Mouse (Mus musculus) spleen, embryonic (tissue): ENCODE measurements around the gene Thap12.

ENCODE experiments used
- CTCF ChIA-PET: fragments of 350-600 bp; sonication (Branson Sonifier 250); formaldehyde crosslinking; loops from one replicate; lab custom pipeline; 2022; lab: Charles Lee

Gene Thap12

GRCm38 (mm10) chr7:98756050-98756449 lies 53.1 kb downstream of the Thap12 start:
- CTCF ChIA-PET = interaction anchor here (0.6 kb wide), 1 partner anchor 39 kb away, joined by 3 read pairs; no protein-coding TSS in a partner anchor

- CTCF ChIA-PET = interaction anchor here (0.6 kb wide), 1 partner anchor 40 kb away, joined by 3 read pairs; no protein-coding TSS in a partner anchor
Observed at GRCm38 (mm10) chr7:98756556-98756955, 53.7 kb downstream of the Thap12 start.

GRCm38 (mm10) chr7:98760126-98760525 lies 57.2 kb downstream of the Thap12 start:
- CTCF ChIA-PET = no interaction called here

- CTCF ChIA-PET = no interaction called here
Observed at GRCm38 (mm10) chr7:98763911-98764310, 61.0 kb downstream of the Thap12 start.

DNA sequence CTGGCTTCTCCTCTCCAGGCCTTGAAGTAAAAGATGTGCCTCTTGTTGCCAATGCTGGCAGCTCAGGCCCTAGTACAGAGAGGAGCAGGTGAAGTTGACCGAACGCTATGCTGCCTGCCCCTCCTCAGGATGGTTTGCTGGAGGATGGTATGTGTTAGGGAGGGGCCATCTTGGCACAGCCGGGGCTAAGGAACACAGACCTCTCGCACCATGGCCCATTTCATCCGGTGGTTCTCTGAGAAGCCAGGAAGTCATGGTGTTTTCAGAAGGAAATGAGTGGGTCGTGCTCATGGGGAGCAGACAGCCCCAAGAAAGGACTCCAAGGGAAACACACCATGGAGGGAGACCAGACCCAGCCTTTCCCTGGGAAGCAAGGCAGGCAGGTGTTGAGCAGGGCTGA lies 64.4 kb downstream of the Thap12 start:
- CTCF ChIA-PET = no interaction called here
